Mouse (Mus musculus) bone marrow, adult 2 months (tissue): ENCODE measurements around the gene Pced1a.

Experiments
- CTCF ChIP-seq: fragments of 200-500 bp; IDR thresholded peaks from 2 replicates; pipeline ENCODE4 v1.5.1; 2011; ENCODE audit warnings: low read length, control low read depth; ENCODE audit not compliant: control insufficient read depth, insufficient read depth
- POLR2A ChIP-seq: fragments of 200-500 bp; IDR thresholded peaks from 2 replicates; pipeline ENCODE4 v1.6.1; 2011; ENCODE audit warnings: low read depth, mild to moderate bottlenecking, control low read depth, low read length, borderline replicate concordance; ENCODE audit not compliant: control insufficient read depth

DNA sequence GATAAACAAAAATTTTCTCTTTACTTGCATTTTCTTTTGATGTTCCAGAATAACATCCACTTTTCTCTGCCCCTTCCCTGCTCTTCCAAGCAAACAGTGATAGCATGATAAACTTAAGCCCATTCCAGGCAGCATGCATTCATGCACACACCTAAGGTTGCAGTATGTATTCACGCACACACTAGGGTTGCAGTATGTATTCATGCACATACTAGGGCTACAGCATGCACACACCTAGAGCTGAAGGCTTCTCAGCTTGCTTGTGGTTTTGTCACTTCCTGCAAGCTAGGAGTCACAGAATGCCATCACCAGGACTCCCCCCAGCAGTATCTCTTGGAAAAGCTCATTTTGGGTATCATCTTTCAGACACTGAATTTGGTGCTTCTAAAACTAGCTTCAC lies 12.3 kb upstream of the Pced1a start:
- TF ChIP-seq CTCF, result no peak
- no peak for TF ChIP-seq POLR2A
